Mouse (Mus musculus) adrenal gland, postnatal 25 days (tissue): ENCODE results near the gene Kcng3. TPM values are rescaled to one million over a fixed set of nuclear protein-coding genes. Genes with fewer than 3 reads are reported as not detected.

ENCODE experiments used
- DNase-seq: peaks from one replicate; pipeline ENCODE4 v3.0.0; 2021; ENCODE audit warnings: mixed read lengths
- long read RNA-seq: library from polyadenylated mRNA; stranded (forward); transcript quantifications from one replicate; pipeline ENCODE4 v2.0.0, GENCODE M21; 2021
- total RNA-seq: library from RNA; stranded (reverse); gene quantifications from 2 replicates; pipeline ENCODE4 v1.2.3, GENCODE M21; 2021

The Kcng3 gene
- total RNA-seq = 16.9 and 18.5 TPM in 2 replicates
- long read RNA-seq, partial matches to known transcripts = 0 of 1 reads
- long read RNA-seq, other reads (novel, unspliced or antisense) = 0 of 1 reads

- peak; percentile 77 for DNase-seq
These were observed at the start of gene Kcng3 for GRCm38 (mm10) chr17:83631783-83632652. Gene Kcng3 (minus strand): TSS chr17:83631895.

- no peak for DNase-seq
These were observed 45.7 kb upstream of the Kcng3 start for GRCm38 (mm10) chr17:83677370-83677769.

GRCm38 (mm10) chr17:83672685-83673084 lies 41.0 kb upstream of the Kcng3 start:
- DNase-seq = no peak

- no peak for DNase-seq
These were observed 36.4 kb upstream of the Kcng3 start for GRCm38 (mm10) chr17:83667934-83668690.

DNA sequence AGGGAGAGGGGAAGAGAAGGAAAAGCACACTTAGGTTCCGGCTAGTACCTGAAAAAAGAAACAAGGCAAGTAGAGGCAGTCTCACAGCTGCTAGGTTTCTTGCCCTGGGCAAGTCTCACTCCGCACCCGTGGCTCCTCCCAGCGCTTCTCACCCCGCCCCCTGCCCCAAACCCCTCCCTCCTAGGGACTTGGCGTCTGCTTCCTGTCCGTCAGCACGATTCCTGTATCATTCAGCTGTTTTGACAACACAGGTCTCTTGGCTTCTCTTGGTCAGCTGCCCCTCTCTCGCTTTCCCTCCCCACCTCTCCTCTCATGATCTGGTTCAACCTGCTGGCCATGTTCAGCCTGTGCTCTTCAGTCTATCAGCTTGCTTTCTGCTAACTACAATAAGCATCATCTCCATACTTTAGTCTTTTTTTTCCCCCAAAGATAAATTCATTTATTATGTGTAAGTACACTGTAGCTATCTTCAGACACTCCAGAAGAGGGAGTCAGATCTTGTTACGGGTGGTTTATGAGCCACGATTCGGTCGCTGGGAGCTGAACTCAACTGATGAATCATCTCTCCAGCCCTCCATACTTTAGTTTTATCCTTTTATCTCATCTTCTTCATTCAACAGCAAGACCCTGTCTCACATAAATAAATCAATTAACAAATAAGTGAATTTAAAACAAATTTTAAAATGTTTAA lies 35.0 kb upstream of the Kcng3 start:
- DNase-seq = no peak

GRCm38 (mm10) chr17:83664761-83665160 lies 33.1 kb upstream of the Kcng3 start:
- DNase-seq = no peak

DNA sequence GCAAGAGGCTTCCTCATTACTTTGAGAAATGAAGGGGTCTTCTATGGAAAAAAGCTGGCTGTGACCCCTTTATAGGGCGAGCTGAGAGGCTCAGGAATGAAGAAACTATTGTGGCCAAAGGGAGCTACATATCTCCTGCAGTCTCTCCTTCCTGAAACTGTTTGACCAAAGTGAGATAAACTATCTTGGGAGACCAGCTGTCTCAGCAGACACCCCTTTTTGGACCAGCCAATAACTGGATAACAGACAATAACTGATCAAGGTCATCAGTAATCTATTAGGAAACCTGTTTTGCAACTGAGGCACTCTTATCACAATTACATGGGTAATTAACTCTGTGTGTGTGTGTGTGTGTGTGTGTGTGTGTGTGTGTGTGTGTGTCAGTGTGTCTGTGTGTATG lies 27.2 kb upstream of the Kcng3 start:
- no peak for DNase-seq

DNA sequence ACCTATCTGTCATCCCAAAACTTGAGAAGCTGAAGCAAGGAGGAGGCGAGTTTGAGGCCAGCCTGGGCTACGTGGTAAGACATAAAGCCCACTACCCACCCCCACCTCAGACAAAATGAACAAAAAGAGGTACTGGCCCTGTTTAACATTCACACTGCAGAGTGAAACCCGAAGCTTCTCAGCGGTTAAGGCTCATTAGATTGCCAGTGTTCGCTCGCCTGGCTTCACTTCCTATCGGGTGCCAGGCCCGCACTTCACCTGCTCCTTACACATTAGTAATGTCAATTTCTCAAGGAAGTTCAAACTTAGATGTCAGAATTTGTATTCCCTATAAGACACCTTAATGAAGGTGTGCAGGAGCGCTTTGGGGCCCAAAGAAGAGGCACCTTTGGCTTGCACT lies 25.7 kb upstream of the Kcng3 start:
- DNase-seq = no peak

GRCm38 (mm10) chr17:83655732-83656131 lies 24.0 kb upstream of the Kcng3 start:
- DNase-seq = no peak

- no peak for DNase-seq
These were observed 23.0 kb upstream of the Kcng3 start for GRCm38 (mm10) chr17:83654651-83655136.

GRCm38 (mm10) chr17:83653635-83654034 lies 21.9 kb upstream of the Kcng3 start:
- DNase-seq = no peak

DNA sequence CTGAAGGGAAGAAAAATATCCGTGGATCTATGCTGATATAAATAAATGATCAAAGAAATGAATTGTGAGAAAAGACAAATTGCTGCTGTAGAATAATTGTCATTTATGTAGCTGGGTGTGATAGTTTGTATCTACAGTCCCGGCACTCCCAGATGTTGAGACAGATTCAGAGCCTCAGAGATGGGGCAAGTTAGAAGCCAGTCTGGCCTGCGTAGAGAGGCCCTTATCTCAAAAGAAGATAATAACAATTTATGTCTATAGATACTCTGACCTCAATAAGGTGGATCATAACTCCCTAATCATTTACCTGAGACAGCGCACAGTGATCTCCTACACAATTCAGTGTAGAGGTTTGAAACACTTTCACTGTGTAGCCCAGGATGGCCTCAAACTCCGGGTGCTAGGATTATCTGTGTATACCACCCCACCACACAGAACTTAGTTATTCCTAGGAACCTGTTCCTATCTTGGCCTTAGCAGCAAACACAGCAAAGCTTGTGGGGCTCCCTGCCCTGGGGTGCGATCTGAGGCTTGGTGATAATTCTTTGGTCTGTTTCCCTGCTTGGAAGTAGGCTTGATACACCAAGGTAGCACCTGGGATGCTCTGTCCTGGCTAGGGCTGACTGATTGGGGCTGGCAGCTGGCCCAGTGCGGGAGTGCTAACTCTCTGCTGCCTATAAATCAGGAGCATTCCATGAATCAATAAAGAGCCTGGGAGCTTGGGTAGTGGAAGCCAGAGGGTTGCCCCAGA lies 19.4 kb upstream of the Kcng3 start:
- DNase-seq = no peak

DNA sequence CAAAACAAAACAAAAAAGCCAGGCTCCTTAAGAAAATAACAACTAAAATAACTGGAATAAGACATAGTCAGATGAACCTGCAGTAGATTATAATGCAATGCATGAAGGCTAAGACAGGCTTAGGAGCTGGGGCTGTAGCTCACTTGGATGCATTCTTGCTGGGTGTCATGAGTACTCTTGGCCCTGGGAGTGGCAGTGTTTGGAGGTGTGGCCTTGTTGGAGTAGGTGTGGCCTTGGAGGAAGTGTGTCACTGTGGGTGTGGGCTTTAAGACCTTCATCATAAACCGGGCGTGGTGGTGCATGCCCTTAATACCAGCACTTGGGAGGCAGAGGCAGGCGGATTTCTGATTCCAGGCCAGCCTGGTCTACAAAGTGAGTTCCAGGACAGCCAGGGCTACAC lies 18.3 kb upstream of the Kcng3 start:
- no peak for DNase-seq

DNA sequence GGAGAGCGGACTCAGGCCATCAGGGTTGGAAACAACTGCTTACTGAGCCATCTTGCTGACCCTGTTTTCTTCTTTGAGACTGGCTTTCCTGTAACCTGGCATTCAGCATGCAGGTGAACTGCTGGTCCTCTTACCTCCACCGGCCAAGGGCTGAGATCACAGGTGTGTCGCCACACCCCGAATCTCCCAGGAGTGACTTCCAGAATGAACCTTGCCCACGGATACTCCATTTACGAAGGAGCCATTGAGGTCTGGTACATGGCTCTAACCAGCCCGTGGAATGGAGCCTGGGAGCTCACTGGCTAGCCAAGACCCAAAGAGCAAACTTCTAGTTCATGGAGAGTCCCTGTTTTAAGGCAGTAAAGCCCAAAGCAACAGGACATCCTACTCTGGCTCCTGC lies 15.7 kb upstream of the Kcng3 start:
- DNase-seq = no peak

- DNase-seq = no peak
These were observed 14.9 kb upstream of the Kcng3 start for GRCm38 (mm10) chr17:83646425-83647163.

DNA sequence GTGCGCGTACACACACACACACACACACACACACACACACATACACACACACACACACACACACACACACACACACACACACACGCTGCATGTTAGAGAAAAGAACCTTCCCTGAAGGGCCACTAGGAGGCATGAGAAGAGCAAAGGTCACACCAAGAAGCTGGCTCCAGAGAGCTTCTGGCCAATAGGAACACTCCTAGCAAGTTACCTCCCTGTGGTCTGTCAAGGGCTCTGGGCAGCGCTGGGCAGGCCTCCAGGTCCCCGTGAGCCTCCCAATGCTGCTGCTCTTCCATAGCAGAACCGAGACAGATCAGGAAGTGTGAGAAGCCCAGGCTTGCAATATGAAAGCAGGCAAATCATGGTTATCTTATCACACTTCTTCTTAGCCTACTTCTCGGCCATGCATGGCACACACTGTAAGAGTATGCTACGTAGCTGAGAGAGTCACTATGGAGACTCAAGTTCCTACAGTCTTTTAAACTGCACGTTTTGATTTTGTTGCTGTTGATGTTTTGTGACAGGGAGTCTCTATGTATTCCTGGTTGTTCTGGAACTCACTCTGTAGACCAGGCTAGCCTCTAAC lies 13.6 kb upstream of the Kcng3 start:
- DNase-seq = peak; percentile 63

DNA sequence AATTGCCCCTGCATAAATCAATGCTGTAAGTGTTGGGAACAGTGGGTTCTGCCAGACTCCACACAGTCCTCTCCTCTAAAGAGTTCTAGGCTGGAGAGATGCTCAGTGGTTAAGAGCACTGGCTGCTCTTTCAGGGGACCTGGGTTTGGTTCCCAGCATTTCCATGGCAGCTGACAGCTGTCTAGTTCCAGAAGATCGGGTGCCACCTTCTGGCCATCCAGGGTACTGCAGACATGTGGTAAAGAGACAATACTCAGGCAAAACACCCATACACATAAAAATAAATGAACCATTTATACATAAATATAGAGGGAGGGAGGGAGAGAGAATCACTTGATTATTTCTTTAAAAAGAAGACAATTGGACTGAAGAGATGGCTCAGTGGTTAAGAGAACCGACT lies 5.7 kb upstream of the Kcng3 start:
- peak; percentile 34 for DNase-seq

DNA sequence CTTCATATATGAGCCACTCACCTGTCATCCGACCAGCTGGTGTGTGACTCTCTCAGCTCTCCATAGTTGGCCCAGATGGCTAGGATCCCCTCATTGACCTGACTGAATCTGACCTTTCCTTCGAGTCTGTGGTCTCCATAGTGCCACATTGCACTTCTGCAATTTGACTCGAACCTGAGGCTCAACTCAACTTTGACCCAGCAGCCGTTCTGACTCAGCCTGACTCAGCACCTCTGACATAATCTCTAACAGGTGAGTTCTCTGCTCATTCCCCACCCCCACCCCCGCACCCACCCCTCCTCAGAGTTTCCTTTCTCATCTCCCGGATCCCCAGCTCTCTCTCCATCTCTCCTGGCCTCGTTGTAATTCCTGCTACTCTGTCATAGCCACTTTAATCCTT lies 4.7 kb upstream of the Kcng3 start:
- no peak for DNase-seq

- DNase-seq = peak; percentile 60
These were observed 1.2 kb upstream of the Kcng3 start for GRCm38 (mm10) chr17:83632653-83633570.
